Mouse (Mus musculus) heart, adult 9 months (tissue): ENCODE data around the gene Hnf4a.

Experiments used
- DNase-seq, 2 experiments: peaks; one replicate each; pipeline ENCODE4 v3.0.0; 2022; ENCODE audit warnings: low spot score in 2 of 2

Hnf4a gene

GRCm38 (mm10) chr2:163592084-163592483 lies 85.5 kb downstream of the Hnf4a start:
- no peak for DNase-seq

DNA sequence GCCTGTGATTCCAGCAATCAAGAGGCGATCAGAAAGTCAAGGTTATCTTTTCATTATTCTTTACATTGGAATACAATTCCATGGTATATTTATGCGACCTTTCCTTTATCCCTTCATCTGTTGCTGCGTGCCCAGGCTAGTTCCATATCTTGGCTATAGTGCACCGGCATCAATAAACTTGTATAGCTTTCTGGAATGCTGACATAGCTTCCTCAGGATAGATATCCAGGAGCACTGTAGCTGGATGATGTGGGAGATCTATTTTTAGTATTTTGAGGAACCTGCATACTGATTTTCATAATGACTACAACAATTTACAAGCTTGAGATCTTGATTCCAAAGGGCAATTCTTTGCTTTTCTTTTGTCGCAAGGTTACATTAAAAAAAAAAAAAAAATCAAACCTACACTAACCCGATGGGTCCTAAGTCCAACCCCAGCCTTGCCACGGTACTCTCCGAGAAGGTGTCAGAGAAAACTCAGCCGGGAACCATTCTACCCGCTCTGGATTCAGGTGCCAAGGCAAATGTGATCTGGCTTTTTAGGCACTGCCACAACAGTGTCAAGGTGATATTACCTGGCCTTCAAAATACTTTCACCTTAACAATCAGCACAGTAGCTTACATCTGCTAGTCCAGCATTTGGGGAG lies 87.2 kb downstream of the Hnf4a start:
- DNase-seq, result no peak

DNA sequence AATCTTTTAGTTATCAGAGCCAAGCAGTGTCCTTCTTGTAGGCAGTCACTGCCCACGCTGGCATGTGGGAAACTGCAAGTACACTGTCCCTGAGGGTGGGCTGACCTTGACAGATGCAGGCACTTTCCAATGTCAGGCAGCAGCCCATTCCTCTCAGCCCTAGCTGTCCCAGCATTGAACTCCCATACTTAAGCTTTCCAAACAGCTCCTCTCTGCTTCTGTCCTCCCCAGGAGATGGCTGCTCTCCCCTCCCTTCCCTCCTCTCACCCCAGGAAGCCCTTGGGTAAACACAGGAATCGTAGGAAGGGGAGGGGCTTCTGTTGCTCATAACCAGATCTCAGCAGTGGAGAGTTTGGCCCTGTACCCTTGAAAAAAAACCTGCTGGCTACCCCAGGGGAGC lies 88.5 kb downstream of the Hnf4a start:
- peak; percentile 57 to 78 for DNase-seq

DNA sequence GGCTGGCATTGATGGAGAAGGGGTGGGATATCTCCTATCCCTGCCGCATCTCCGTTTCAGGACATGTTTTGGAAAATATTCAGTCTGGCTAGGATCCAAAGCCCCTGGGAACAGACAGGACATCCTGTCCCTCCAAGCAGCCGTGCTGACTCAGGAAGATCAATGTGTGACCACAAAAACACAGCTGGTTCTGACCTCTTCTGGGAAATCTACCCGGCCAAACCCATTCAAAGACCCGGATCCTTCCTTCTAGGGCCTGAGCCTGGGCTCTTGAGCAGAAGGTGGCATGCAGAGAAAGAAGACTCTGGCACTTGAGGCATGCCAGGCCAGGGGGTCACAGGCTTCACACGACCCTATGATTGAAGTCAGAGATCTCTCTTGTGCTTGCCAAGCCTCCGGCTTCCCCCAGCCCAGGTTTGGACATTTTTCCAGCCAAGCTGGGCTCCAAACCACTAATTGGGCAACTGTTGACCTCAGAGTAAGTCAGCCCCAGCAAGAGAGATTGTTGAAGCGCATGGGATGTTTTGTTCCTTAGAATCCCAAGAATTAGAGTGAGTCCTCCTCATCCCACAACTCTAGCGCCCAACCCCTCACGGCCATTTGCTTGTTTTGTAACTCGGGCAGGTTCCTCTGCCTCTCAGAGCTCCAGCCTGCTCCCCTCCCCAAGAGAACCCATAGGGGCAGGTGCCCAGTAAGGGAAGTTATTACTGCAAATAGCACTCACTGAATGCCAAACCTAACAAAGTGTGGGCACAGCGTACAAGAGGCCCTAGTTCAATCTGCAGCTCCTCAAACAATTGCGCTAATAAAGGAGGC lies 89.7 kb downstream of the Hnf4a start:
- peak; percentile 90 to 94 for DNase-seq

GRCm38 (mm10) chr2:163596873-163597155 lies 90.2 kb downstream of the Hnf4a start:
- DNase-seq, result no peak

GRCm38 (mm10) chr2:163597661-163598060 lies 91.1 kb downstream of the Hnf4a start:
- no peak for DNase-seq

GRCm38 (mm10) chr2:163599226-163599625 lies 92.6 kb downstream of the Hnf4a start:
- DNase-seq, result peak in 1 of 2 experiments; percentile 48

GRCm38 (mm10) chr2:163601066-163601465 lies 94.5 kb downstream of the Hnf4a start:
- no peak for DNase-seq

DNA sequence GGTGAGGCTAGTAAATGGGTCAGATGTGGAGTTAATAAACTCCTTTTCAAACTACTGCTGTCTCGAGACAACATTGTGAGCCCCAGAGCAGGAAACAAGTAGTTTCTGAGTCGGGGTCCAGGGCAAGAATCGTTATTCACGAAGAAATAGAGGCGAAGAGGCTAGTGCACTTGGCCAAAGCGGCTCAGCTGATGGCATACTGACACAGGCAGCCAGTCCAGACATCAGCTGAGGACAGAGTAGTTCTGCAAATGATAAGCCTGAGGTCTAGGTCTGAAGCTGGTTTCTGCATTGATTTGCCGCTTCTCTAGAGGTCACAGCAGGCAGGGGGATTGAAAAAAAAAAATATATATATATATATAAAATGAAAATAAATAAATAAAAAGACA lies 95.1 kb downstream of the Hnf4a start:
- no peak for DNase-seq

DNA sequence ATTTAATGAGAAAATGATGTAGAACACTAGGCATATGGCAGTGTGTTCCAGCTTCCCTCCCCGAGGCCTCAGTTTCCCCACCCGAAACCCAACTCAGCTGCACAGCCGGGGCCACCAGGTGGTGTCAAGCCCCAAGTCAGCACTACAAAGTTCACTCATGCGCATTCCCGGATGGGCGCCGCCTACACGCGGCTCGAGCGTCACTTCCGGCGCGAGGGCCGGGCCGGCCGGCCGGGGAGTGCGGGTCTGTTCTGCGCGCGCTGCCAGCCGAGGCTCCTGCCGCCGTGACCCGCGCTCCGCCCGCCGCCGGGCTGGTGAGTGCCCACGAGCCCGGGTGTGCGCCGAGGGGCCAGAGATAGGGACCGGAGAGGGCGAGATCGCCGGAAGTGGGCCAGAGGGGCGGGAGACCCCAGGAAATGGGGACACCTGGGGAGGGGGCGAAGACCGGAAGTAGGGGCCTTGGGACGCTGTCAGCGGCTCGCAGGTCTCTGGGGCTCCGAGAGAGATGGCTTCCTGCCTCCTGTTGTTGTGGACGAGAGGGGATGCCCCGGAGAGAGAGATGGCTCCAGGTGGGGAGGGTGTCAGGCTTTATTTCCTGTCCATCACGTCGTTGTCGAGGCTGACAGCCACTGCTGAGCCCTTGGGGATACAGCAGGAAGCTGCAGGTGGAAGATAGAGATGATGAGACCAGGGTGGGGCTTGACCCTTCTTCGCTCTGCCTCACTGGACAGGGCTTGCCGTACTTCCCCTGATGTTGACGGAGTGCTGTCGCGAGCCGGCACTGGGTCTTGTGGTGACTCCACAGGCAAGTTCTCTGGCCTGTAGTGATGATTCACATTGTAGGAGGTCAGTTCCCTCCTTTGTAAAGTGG lies 95.7 kb downstream of the Hnf4a start, which contains the start of gene Ttpal:
Ttpal (plus strand) TSS at position 214 of the 871 bp plus-strand sequence.
- peak; percentile 89 for DNase-seq

DNA sequence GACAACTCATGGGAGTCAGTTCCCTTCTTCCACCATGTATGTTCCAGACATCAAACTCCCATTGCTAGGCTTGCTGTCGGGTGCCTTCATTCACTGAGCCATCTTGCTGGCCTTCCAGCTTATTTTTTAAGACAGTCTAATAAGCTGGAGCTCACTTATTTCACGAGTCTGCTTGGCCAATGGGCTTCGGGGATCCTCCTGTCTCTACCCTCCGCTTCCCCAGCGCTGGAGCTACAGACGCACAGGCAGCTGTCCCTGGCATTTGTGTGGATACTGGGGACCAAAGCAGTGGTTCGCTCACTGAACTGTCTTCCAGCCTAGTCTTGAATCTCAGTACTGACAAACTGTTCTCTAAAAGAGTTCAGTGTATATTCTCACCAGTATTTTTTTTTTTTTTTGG lies 99.6 kb downstream of the Hnf4a start:
- no peak for DNase-seq

DNA sequence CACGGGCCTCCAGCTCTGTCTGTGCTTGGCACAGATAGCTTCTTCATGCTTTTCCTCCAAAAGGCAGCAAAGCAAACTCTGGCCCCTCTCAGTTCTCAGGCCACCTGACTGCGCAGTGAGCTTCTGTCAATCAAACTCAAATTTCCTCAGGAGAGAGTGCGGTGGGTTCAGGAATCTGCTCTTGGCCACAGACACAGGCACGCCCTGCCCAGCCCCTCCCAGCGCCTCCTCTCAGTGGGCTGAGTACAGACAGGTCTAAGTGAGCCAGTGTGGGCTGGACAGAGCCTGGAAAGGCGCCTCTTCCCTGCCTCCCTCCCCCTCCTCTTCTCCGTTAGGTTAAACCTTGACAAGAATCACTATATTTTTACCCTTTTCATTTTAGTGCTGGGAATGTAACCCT lies 101.4 kb downstream of the Hnf4a start:
- DNase-seq, result no peak

- DNase-seq, result peak in 1 of 2 experiments; percentile 35
Observed at GRCm38 (mm10) chr2:163609281-163609975, 102.8 kb downstream of the Hnf4a start.

- DNase-seq, result no peak
Observed at GRCm38 (mm10) chr2:163611176-163611575, 104.6 kb downstream of the Hnf4a start.

DNA sequence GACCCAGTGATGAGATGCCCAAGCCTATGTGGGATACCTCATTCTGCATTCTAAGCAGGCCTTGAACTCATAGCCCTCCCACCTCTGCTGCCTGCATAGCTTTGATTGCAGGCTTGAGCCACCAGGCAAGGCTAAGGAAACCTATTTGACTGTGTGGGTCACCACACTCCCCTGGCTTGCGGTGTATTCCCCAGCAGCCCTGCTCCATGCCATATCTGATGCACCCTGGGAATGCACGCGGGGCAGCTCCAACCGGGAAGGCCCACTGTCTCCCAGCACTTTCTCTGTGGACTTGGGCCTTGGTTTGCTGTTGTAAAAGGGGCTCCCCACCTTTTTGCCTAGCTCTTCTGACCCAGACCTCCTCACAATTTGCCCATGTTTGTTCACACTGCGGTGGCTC lies 106.6 kb downstream of the Hnf4a start:
- no peak for DNase-seq

- no peak for DNase-seq
Observed at GRCm38 (mm10) chr2:163613990-163614389, 107.4 kb downstream of the Hnf4a start.

GRCm38 (mm10) chr2:163615401-163615800 lies 108.8 kb downstream of the Hnf4a start:
- DNase-seq, result no peak

DNA sequence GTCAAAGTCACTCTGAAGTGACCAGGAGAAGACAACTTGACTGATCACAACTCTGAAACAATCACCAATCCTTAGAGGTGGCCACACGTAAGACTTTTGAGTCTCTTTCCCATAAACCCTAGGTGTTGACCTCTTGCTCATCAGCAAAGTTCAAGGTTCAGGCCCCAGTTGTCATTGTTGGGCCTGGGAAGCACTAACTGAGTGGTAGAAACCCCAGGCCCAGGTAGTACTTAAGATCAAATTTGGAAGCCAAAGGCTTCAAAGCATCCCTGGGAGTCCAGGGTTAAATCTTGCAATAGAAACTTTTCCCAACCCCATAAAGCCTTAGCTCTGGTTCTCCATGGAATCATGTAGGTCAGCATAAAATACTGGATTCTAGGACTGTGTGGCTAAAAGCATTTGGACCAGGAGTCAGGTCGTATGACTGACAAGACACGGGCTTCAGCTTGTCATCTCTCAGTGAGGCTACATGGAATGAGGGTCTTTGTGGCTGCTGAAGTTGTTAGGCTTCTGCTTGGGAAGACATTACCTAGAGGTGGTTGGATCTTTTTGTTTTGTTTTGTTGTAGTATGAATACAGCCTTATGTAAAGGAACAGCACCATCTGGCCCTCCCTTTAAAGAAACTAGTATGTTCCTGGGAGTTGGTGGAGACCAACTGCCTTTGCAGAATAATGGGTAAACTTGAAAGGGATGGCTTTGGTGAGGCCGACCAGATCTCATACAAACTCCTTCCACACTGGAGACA lies 109.5 kb downstream of the Hnf4a start:
- DNase-seq, result no peak

GRCm38 (mm10) chr2:163616652-163617227 lies 110.1 kb downstream of the Hnf4a start:
- no peak for DNase-seq

DNA sequence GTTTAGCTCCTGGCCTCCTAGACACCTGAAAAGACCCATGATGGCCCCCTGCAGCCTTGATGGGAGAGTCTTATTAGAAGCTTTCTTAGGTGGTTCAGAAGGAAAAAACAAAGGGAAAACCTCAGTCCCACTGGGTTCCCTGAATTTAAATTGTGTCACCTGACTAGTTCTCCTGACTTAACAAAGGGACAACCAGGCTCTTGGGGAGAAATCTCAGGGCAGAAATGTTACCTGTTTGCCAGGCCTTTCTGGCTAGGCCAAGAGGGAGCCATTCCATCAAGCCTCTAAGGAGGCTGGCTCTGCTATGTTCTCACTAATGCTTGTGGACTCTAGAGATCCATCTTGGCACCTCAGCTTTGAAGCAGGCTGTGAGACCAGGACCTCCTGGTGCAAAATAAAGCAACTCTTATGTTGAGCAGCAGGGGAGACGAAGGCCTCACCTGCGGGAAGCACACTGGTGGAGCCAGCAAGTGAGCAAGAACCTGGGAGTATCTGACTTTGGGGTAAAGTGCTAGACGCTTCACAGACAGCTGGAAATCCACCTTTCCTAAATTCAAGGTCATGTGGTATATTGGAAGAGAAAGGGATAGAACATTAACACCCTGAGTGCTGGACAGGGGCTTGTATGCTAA lies 110.7 kb downstream of the Hnf4a start:
- no peak for DNase-seq
